Mouse (Mus musculus): ENCODE data around the gene Psma7.

DNA sequence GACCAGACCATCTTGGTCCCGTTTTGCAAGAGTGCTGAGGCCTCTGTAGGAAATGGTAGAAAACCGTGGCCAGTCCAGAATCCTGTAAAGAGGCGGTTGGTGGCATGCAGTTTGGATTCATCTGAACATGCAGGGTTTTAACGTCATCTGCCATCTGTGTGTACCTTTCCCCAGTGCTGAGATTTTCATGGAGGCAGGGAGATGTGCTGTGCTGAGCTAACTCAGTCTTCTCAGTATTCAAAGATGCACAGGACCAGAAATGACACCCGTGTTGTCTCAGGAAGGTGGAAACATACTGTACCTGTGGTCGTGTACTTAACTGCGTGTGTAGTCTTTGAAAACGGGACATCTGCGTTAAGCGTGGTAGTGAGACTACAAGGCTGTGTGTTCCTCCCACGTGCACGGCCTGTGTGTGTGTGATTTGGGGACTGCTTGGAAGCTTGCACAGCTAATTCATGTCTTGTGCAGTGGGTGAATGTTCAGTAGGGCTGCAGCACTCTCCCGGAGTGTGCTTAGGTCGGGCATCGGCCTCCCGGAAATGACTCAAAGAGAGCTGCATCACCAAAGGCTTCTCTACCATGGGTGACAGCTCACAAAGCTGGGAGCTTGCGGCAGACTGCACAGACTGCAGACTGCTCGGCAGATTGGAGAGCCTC, 5.9 kb upstream of the Psma7 start:
- TF ChIP-seq POLR2A (IDR thresholded peaks at IDR 0.05; ENCODE audit: borderline replicate concordance, insufficient read depth, low read length) (no peak), CTCF (IDR thresholded peaks at IDR 0.05; ENCODE audit: borderline replicate concordance, insufficient read depth, low read depth, low read length) (no peak)

Data from cerebellum, adult 2 months (tissue).